Mouse (Mus musculus) testis, adult 2 months (tissue): ENCODE data around the gene Tceal9.

ENCODE experiments used
- CTCF ChIP-seq: fragments of 200-500 bp; IDR thresholded peaks from 2 replicates; pipeline ENCODE4 v1.5.1; 2012; ENCODE audit warnings: low read depth, mild to moderate bottlenecking, inconsistent platforms, low read length, moderate library complexity; ENCODE audit not compliant: control insufficient read depth, insufficient read depth, insufficient replicate concordance
- POLR2A ChIP-seq: fragments of 200-500 bp; IDR thresholded peaks from 2 replicates; pipeline ENCODE4 v1.6.1; 2012; ENCODE audit warnings: low read depth, mild to moderate bottlenecking, inconsistent platforms, low read length, moderate library complexity; ENCODE audit not compliant: control insufficient read depth

GRCm38 (mm10) chrX:136249671-136250070 is 4.8 kb downstream of the Tceal9 start:
- TF ChIP-seq CTCF (no peak), POLR2A (no peak)
